Mouse (Mus musculus) layer of hippocampus, adult 18-20 months (tissue): Measurements from ENCODE around the gene Tspan9. TPM values are rescaled to one million over a fixed set of nuclear protein-coding genes. Genes with fewer than 3 reads are reported as not detected.

Experiments
- DNase-seq, 2 experiments: peaks; one replicate each; pipeline ENCODE4 v3.0.0; 2022; ENCODE audit warnings: low spot score in 2 of 2
- total RNA-seq, 2 experiments: library from RNA; stranded (reverse); gene quantifications; 2 replicates each; pipeline ENCODE4 v1.2.3; 2021

Tspan9 gene
- total RNA-seq, 2 experiments from 2014 or later, result 48.4 to 53.8 TPM

DNA sequence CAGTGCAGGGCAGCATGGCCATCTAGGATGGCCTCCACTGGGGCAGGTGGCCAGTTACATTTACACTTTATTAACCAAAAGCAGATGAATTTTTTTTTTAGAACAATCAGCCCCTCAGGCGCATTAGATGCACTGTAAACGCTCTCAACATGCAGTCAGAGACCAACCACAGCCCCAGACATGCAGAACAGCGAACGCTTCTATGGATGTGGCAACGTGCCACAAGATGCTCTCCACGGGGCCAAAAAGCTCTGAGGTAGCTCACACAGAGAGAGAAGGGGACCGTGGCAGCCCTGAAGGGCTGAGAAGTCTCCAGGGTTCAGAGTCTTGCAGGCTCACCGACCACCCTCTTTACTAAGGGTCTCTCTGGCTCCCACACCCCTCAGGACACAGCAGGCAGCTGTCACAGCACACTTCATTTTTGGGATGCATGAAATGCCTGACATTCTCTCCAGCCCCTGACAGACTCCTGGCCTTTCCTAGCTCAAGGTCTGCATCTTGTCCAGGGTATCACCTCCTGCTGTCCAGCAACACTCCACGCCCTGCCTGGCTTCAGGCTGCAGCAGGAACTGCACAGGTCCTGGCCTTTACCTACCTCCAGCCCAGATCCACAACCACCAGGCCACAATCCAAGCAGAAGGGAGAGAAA lies 63.7 kb downstream of the Tspan9 start:
- no peak for DNase-seq

- no peak for DNase-seq
These were observed 64.9 kb downstream of the Tspan9 start for GRCm38 (mm10) chr6:128078508-128078907.

- DNase-seq, result no peak
These were observed 67.0 kb downstream of the Tspan9 start for GRCm38 (mm10) chr6:128076104-128077020.

GRCm38 (mm10) chr6:128075453-128076003 lies 67.9 kb downstream of the Tspan9 start:
- no peak for DNase-seq

GRCm38 (mm10) chr6:128070921-128071558 lies 72.4 kb downstream of the Tspan9 start:
- DNase-seq, result no peak

GRCm38 (mm10) chr6:128070072-128070872 lies 73.1 kb downstream of the Tspan9 start:
- DNase-seq, result no peak

DNA sequence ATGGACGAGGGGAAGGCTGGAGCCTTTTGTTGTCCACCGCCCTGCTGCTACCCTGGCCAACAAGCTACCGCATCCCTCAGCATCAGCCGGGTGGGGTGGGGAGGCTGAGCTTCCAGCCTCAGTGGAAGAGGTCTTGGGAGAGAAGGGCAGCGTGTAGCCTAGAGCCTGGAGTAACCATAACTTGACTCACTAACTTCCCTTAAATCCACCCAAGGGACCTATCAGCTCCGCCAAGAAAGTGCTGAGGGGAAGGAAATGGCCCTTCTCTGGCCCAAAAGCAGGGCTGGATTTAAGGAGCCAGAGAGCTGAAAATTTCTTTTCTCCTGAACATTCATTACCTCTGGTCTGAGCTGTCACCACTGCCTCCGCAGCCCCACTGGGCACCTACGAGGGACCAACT lies 75.2 kb downstream of the Tspan9 start:
- no peak for DNase-seq

GRCm38 (mm10) chr6:128065982-128066381 lies 77.4 kb downstream of the Tspan9 start:
- no peak for DNase-seq

DNA sequence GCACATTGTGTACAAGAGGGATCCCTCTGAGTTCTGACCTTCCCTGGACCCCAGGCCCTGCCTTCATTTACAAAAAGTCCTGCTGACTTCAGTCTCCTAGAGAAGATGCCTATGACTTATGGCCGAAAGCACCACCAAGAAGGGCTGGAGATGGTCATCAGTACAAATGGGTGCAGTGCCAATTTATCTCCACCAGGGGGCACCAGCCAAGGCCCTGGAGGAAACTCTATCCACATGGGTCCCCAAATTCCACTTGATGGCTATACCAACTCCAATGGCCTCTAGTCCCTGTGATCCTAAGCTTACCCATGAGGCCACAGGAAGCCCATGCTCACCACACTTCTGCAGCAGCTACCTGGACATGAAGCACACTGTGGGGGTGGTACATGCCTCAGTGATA lies 79.9 kb downstream of the Tspan9 start:
- peak in 1 of 2 experiments; percentile 25 for DNase-seq

- DNase-seq, result no peak
These were observed 80.6 kb downstream of the Tspan9 start for GRCm38 (mm10) chr6:128062784-128063183.

DNA sequence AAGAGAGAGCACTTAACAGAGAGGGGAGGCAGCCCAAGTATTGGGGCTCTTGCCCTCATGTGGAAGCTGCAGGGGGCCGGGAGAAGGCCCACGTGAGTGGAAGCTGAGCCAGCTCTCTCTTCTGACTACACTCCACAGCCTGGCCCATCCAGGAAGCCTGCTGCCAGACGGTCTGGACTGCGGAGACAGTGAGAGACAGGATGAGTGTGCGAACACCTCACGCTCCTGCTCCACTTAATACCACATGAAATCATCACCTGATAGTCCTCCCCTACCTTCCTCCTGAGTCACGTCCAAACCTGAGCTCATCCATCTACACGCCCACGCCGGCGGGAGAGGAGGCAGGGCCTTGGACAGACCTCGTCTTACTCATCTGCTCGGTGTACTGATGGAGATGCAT lies 81.2 kb downstream of the Tspan9 start:
- no peak for DNase-seq

DNA sequence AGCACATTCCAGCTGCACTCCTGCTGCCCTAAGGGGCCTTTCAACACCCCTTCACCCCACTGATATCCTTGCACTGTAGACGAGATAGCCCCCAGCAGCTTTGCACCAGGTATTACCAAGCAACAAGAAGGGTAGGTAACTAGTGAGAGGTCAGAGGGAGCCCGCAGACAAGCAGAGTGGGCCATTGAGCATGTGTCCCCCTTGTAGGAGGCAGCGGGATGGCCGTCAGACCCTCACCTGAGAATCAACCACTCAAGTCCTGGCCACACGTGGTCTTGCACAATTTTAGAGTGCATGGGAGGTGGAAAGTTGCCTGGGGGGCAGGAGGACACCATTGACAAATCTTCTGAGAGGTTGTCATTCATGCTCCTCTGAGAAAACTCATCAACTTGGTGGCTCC lies 82.1 kb downstream of the Tspan9 start:
- no peak for DNase-seq

GRCm38 (mm10) chr6:128058570-128058969 lies 84.8 kb downstream of the Tspan9 start:
- DNase-seq, result no peak

- no peak for DNase-seq
These were observed 85.2 kb downstream of the Tspan9 start for GRCm38 (mm10) chr6:128058157-128058556.

DNA sequence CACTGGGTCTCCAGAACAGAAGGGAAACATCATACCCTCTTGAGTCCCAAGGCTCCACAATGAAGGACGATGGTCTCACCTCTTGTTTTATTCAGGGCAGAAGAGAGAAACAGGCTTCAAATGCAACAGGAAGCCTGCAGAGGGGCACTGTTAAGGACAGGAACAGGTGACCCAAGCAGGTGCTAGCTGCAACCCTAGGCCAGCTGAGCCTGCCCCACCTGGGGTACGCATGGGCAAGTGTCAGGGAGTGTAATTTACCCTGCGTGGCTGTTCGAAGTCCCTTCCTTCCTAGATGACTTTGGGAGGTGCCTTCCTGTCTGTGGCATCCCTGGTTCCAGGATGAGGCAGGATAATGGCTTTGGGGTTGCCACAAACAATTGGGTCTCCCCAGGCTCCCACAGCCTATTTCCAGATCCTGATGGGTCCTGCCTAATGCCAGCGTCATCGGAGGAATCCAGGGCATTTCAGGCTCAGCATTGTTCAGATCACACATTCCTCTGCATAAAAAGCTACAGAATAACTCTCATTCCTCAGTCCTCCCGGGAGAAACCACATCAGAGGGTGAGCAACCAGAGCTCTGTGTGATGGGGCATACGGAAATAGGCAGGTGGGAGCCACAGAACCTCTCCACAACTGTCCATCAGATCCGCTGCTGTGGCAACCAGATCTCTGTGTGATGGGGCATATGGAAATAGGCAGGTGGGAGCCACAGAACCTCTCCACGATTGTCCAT lies 90.2 kb downstream of the Tspan9 start:
- no peak for DNase-seq

GRCm38 (mm10) chr6:128047671-128048070 lies 95.7 kb downstream of the Tspan9 start:
- DNase-seq, result no peak

DNA sequence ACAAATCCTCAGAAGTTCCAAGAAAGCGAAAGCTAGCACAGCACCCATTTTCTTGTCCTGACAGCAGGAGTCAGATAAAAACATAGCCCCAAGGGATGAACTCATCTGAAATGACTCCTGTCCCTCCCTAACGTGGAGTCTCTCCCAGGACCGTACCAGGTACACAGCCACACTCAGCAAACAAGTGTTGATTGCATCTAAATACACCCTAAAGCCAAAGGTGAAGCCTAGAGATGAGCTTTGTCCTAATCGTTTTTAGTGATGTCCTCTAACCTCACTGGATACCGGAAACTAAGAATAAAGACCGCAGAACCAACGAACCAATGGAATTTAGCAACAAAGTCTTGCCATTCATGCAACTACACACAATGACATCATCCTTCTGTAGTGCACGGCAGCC lies 96.2 kb downstream of the Tspan9 start:
- DNase-seq, result no peak

GRCm38 (mm10) chr6:128046799-128047198 lies 96.6 kb downstream of the Tspan9 start:
- no peak for DNase-seq

DNA sequence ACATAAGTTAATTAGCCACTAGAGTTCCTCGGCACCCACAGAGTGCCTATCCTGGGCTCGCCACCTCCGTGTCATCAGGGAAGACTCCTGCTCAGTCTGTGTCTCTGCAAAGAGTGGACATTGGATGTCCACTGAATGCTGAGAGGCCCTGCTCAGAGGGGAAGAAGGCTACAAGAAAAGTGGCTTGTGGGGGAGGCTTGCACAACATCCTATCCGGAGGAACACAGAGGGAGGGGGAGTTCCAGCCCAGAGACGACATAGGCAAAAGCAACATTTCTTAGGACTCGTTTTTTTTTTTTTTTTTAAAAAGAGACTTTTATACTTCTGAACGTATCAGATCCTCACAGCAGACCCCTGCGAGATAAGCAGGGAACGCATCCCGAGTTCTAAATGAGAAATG lies 98.7 kb downstream of the Tspan9 start:
- no peak for DNase-seq

DNA sequence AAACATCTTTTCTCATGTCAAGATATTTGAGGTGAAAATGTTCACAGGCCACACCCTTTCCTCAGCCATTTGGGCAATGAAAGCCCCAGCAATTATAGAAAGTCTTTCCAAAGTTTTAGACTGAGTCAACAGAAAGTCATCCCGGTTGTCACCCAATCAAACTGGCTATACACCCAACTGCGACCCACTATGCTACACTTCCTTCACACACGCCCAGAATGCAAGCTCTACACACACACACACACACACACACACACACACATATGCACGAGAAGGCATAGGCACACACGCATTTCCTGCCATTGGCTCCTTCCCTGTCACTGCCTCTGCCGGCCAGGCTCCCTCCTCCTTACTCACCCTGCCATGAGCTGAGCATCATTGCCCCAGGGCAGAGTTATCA lies 99.9 kb downstream of the Tspan9 start:
- no peak for DNase-seq
